Mouse (Mus musculus) myocyte (in vitro differentiated cells): ENCODE data around the gene Zdhhc18. TPM values are rescaled to one million over a fixed set of nuclear protein-coding genes. Genes with fewer than 3 reads are reported as not detected.
A peak's percentile ranks its signal among the peaks of the same experiment; 100 is the strongest.

ENCODE experiments used
- H3K27me3 ChIP-seq: one replicate; pipeline ENCODE4 v1.6.1; 2011; ENCODE audit not compliant: control insufficient read depth, insufficient read depth, insufficient read length
- H3K36me3 ChIP-seq: one replicate; pipeline ENCODE4 v1.6.1; 2011; ENCODE audit not compliant: control insufficient read depth, insufficient read depth
- H3K4me2 ChIP-seq: one replicate; pipeline ENCODE4 v1.6.1; 2011; ENCODE audit warnings: low read depth, control low read depth
- H3K4me3 ChIP-seq: one replicate; pipeline ENCODE4 v1.5.1; 2011; ENCODE audit warnings: mild to moderate bottlenecking, control low read depth, moderate library complexity
- H3K79me2 ChIP-seq: one replicate; pipeline ENCODE4 v1.6.1; 2011; ENCODE audit not compliant: control insufficient read depth, insufficient read depth
- H3ac ChIP-seq: one replicate; pipeline ENCODE4 v1.6.1; 2011; ENCODE audit not compliant: control insufficient read depth, insufficient read length
- CEBPB ChIP-seq: IDR thresholded peaks from 2 replicates; pipeline ENCODE4 v1.6.1; 2011; ENCODE audit warnings: mild to moderate bottlenecking, moderate library complexity; ENCODE audit not compliant: poor library complexity, insufficient read depth, severe bottlenecking
- E2F4 ChIP-seq: IDR thresholded peaks from one replicate; pipeline ENCODE4 v1.6.1; 2011; ENCODE audit warnings: mild to moderate bottlenecking, control low read depth, moderate library complexity; ENCODE audit not compliant: insufficient read depth
- MAX ChIP-seq: IDR thresholded peaks from one replicate; pipeline ENCODE4 v1.6.1; 2011; ENCODE audit warnings: low read depth, mild to moderate bottlenecking, control low read depth
- MYOD1 ChIP-seq, 3 experiments: IDR thresholded peaks; one replicate each; pipeline ENCODE4 v1.6.1; 2011; ENCODE audit warnings: control low read depth in 2 of 3, low read depth in 2 of 3, mild to moderate bottlenecking in 2 of 3, moderate library complexity in 1 of 3; ENCODE audit not compliant: insufficient read length in 2 of 3, control insufficient read depth in 1 of 3
- MYOG ChIP-seq, 3 experiments: IDR thresholded peaks; one replicate each; pipeline ENCODE4 v1.6.1; 2011; ENCODE audit warnings: control low read depth in 2 of 3, low read depth in 2 of 3, mild to moderate bottlenecking in 2 of 3; ENCODE audit not compliant: insufficient read length in 2 of 3, control insufficient read depth in 1 of 3, insufficient read depth in 1 of 3
- POLR2A ChIP-seq: IDR thresholded peaks from one replicate; pipeline ENCODE4 v1.6.1; 2011; ENCODE audit warnings: low read depth, mild to moderate bottlenecking, control low read depth, moderate library complexity; ENCODE audit not compliant: insufficient read length
- POLR2AphosphoS2 ChIP-seq: IDR thresholded peaks from one replicate; pipeline ENCODE4 v1.6.1; 2011; ENCODE audit warnings: low read depth, control low read depth; ENCODE audit not compliant: insufficient read length
- REST ChIP-seq: IDR thresholded peaks from one replicate; pipeline ENCODE4 v1.6.1; 2011; ENCODE audit warnings: mild to moderate bottlenecking, control low read depth, moderate library complexity; ENCODE audit not compliant: insufficient read depth, insufficient read length
- SRF ChIP-seq: IDR thresholded peaks from one replicate; pipeline ENCODE4 v1.6.1; 2011; ENCODE audit warnings: low read depth; ENCODE audit not compliant: control insufficient read depth, insufficient read length
- TCF12 ChIP-seq: IDR thresholded peaks from one replicate; pipeline ENCODE4 v1.6.1; 2011; ENCODE audit warnings: mild to moderate bottlenecking, control low read depth; ENCODE audit not compliant: poor library complexity, insufficient read depth, severe bottlenecking
- TCF3 ChIP-seq: IDR thresholded peaks from one replicate; pipeline ENCODE4 v1.6.1; 2011; ENCODE audit warnings: low read depth, control low read depth; ENCODE audit not compliant: insufficient read length
- USF1 ChIP-seq: IDR thresholded peaks from one replicate; pipeline ENCODE4 v1.6.1; 2011; ENCODE audit warnings: low read depth, mild to moderate bottlenecking, control low read depth, moderate library complexity
- polyA plus RNA-seq: library from polyadenylated mRNA; unstranded; fragments of >200 nt; fragmentation: generic; extraction: Trizol; gene quantifications from one replicate; pipeline ENCODE4 v1.2.1, GENCODE M21; 2012; ENCODE audit warnings: missing spikeins

Gene Zdhhc18
- polyA plus RNA-seq, 1 experiment, result 14.3 TPM

- Histone ChIP-seq H3ac (no peak overlapping the region), H3K79me2 (no peaks in the 10 kb centered on the region), H3K27me3 (no peaks in the 10 kb centered on the region), H3K4me2 (no peak overlapping the region), H3K36me3 (peaks cover 81% of the 10 kb centered on the region), H3K4me3 (no peak overlapping the region)
- no peak for TF ChIP-seq TCF12
- no peak for TF ChIP-seq USF1
- TF ChIP-seq MAX, result no peak
- TF ChIP-seq SRF, result no peak
- TF ChIP-seq MYOD1 (IDR thresholded peaks at IDR 0.05; ENCODE audit: control insufficient read depth in 1 of 3, insufficient read length in 2 of 3, low read depth in 2 of 3), result no peak
- no peak for TF ChIP-seq POLR2A
- no peak for TF ChIP-seq POLR2AphosphoS2
- TF ChIP-seq TCF3, result no peak
- TF ChIP-seq MYOG (IDR thresholded peaks at IDR 0.05; ENCODE audit: control insufficient read depth in 1 of 3, insufficient read depth in 1 of 3, insufficient read length in 2 of 3, low read depth in 2 of 3), result no peak
- no peak for TF ChIP-seq REST
- TF ChIP-seq E2F4, result no peak
- no peak for TF ChIP-seq CEBPB
Observed at GRCm38 (mm10) chr4:133686512-133686911, 36.6 kb upstream of the Zdhhc18 start.

GRCm38 (mm10) chr4:133680206-133680786 lies 30.3 kb upstream of the Zdhhc18 start:
- no peak overlapping the region for H3ac ChIP-seq
- H3K79me2 ChIP-seq, result no peaks in the 10 kb centered on the region
- no peak overlapping the region for H3K4me3 ChIP-seq
- no peaks in the 10 kb centered on the region for H3K27me3 ChIP-seq
- no peak for TF ChIP-seq CEBPB
- TF ChIP-seq REST, result no peak
- no peak for TF ChIP-seq E2F4
- TF ChIP-seq TCF3, result no peak
- no peak for TF ChIP-seq POLR2A
- no peak for TF ChIP-seq SRF
- no peak for TF ChIP-seq USF1
- TF ChIP-seq MYOG (IDR thresholded peaks at IDR 0.05; ENCODE audit: control insufficient read depth in 1 of 3, insufficient read depth in 1 of 3, insufficient read length in 2 of 3, low read depth in 2 of 3), result no peak
- no peak for TF ChIP-seq TCF12
- TF ChIP-seq MAX, result no peak
- TF ChIP-seq POLR2AphosphoS2, result no peak
- no peak for TF ChIP-seq MYOD1 (IDR thresholded peaks at IDR 0.05; ENCODE audit: control insufficient read depth in 1 of 3, insufficient read length in 2 of 3, low read depth in 2 of 3)
- no peak overlapping the region for H3K4me2 ChIP-seq
- peaks cover 37% of the 10 kb centered on the region for H3K36me3 ChIP-seq

- H3K27me3 ChIP-seq, result no peaks in the 10 kb centered on the region
- H3K4me3 ChIP-seq, result no peak overlapping the region
- no peak for TF ChIP-seq MYOD1 (IDR thresholded peaks at IDR 0.05; ENCODE audit: control insufficient read depth in 1 of 3, insufficient read length in 2 of 3, low read depth in 2 of 3)
- TF ChIP-seq POLR2A, result no peak
- no peak for TF ChIP-seq CEBPB
- no peak for TF ChIP-seq E2F4
- no peak for TF ChIP-seq MAX
- no peak for TF ChIP-seq USF1
- TF ChIP-seq TCF3, result no peak
- no peak for TF ChIP-seq MYOG (IDR thresholded peaks at IDR 0.05; ENCODE audit: control insufficient read depth in 1 of 3, insufficient read depth in 1 of 3, insufficient read length in 2 of 3, low read depth in 2 of 3)
- no peak for TF ChIP-seq REST
- TF ChIP-seq POLR2AphosphoS2, result no peak
- no peak for TF ChIP-seq TCF12
- peaks cover 33% of the 10 kb centered on the region for H3K36me3 ChIP-seq
- no peak overlapping the region for H3K4me2 ChIP-seq
- H3ac ChIP-seq, result no peak overlapping the region
- no peaks in the 10 kb centered on the region for H3K79me2 ChIP-seq
Observed at GRCm38 (mm10) chr4:133679629-133680028, 29.7 kb upstream of the Zdhhc18 start.

GRCm38 (mm10) chr4:133677266-133677665 lies 27.3 kb upstream of the Zdhhc18 start:
- TF ChIP-seq TCF3 (no peak), POLR2AphosphoS2 (no peak), REST (no peak), MAX (no peak), USF1 (no peak), MYOD1 (IDR thresholded peaks at IDR 0.05; ENCODE audit: control insufficient read depth in 1 of 3, insufficient read length in 2 of 3, low read depth in 2 of 3) (no peak), TCF12 (no peak), SRF (no peak), POLR2A (no peak)
- no peaks in the 10 kb centered on the region for H3K79me2 ChIP-seq
- H3K4me3 ChIP-seq, result no peak overlapping the region
- H3K36me3 ChIP-seq, result peaks cover 11% of the 10 kb centered on the region
- H3K4me2 ChIP-seq, result no peak overlapping the region
- no peak overlapping the region for H3ac ChIP-seq
- no peaks in the 10 kb centered on the region for H3K27me3 ChIP-seq

GRCm38 (mm10) chr4:133676189-133676588 lies 26.2 kb upstream of the Zdhhc18 start:
- no peak overlapping the region for H3ac ChIP-seq
- no peak for TF ChIP-seq USF1
- no peak for TF ChIP-seq MYOG (IDR thresholded peaks at IDR 0.05; ENCODE audit: control insufficient read depth in 1 of 3, insufficient read depth in 1 of 3, insufficient read length in 2 of 3, low read depth in 2 of 3)
- TF ChIP-seq TCF3, result no peak
- TF ChIP-seq REST, result no peak
- no peak for TF ChIP-seq POLR2A
- TF ChIP-seq MAX, result no peak
- TF ChIP-seq POLR2AphosphoS2, result no peak
- TF ChIP-seq E2F4, result no peak
- no peak for TF ChIP-seq TCF12
- TF ChIP-seq SRF, result no peak
- TF ChIP-seq CEBPB, result no peak
- TF ChIP-seq MYOD1 (IDR thresholded peaks at IDR 0.05; ENCODE audit: control insufficient read depth in 1 of 3, insufficient read length in 2 of 3, low read depth in 2 of 3), result no peak
- H3K79me2 ChIP-seq, result no peaks in the 10 kb centered on the region
- no peaks in the 10 kb centered on the region for H3K27me3 ChIP-seq
- H3K36me3 ChIP-seq, result peaks cover 9% of the 10 kb centered on the region
- peak overlapping the region; percentile 37 for H3K4me2 ChIP-seq
- no peak overlapping the region for H3K4me3 ChIP-seq
